Mouse (Mus musculus): ENCODE results near the gene Ubqln1.
A peak's percentile ranks its signal among the peaks of the same experiment; 100 is the strongest.

Gene Ubqln1

GRCm38 (mm10) chr13:58215592-58216341 is at the start of gene Ubqln1:
TSS of gene Ubqln1 (minus strand) at chr13:58215653.
- peak; percentile 86 to 89 for DNase-seq

- no peak for DNase-seq
These were observed 48.1 kb upstream of the Ubqln1 start for GRCm38 (mm10) chr13:58263546-58263945.

- DNase-seq = no peak
These were observed 46.2 kb upstream of the Ubqln1 start for GRCm38 (mm10) chr13:58261674-58262073.

GRCm38 (mm10) chr13:58253268-58253667 is 37.8 kb upstream of the Ubqln1 start:
- DNase-seq = no peak

- no peak for DNase-seq
These were observed 33.5 kb upstream of the Ubqln1 start for GRCm38 (mm10) chr13:58248957-58249356.

- DNase-seq = no peak
These were observed 21.1 kb upstream of the Ubqln1 start for GRCm38 (mm10) chr13:58236536-58236935.

- peak; percentile 60 to 77 for DNase-seq
These were observed 17.2 kb upstream of the Ubqln1 start for GRCm38 (mm10) chr13:58232611-58233010.

- DNase-seq = no peak
These were observed 16.6 kb upstream of the Ubqln1 start for GRCm38 (mm10) chr13:58232070-58232469.

GRCm38 (mm10) chr13:58228624-58229023 is 13.2 kb upstream of the Ubqln1 start:
- no peak for DNase-seq

GRCm38 (mm10) chr13:58225694-58226093 is 10.2 kb upstream of the Ubqln1 start:
- DNase-seq = no peak

- peak; percentile 47 to 72 for DNase-seq
These were observed 4.8 kb upstream of the Ubqln1 start for GRCm38 (mm10) chr13:58220206-58220605.

GRCm38 (mm10) chr13:58217536-58217935 is 2.1 kb upstream of the Ubqln1 start:
- DNase-seq = no peak

- DNase-seq = peak in 1 of 2 experiments; percentile 33
These were observed 942 bp upstream of the Ubqln1 start for GRCm38 (mm10) chr13:58216395-58216794.

- DNase-seq = no peak
These were observed 231 bp downstream of the Ubqln1 start for GRCm38 (mm10) chr13:58215253-58215591.

- peak in 1 of 2 experiments; percentile 24 for DNase-seq
These were observed 854 bp downstream of the Ubqln1 start for GRCm38 (mm10) chr13:58214346-58215252.

- no peak for DNase-seq
These were observed 1.7 kb downstream of the Ubqln1 start for GRCm38 (mm10) chr13:58213801-58214200.

GRCm38 (mm10) chr13:58212530-58212929 is 2.9 kb downstream of the Ubqln1 start:
- no peak for DNase-seq

- no peak for DNase-seq
These were observed 5.0 kb downstream of the Ubqln1 start for GRCm38 (mm10) chr13:58210441-58210840.

- no peak for DNase-seq
These were observed 9.4 kb downstream of the Ubqln1 start for GRCm38 (mm10) chr13:58206084-58206483.

- no peak for DNase-seq
These were observed 10.5 kb downstream of the Ubqln1 start for GRCm38 (mm10) chr13:58204986-58205385.

GRCm38 (mm10) chr13:58204202-58204601 is 11.3 kb downstream of the Ubqln1 start:
- DNase-seq = no peak

GRCm38 (mm10) chr13:58202903-58203302 is 12.6 kb downstream of the Ubqln1 start:
- no peak for DNase-seq

GRCm38 (mm10) chr13:58201908-58202307 is 13.5 kb downstream of the Ubqln1 start:
- no peak for DNase-seq

- DNase-seq = no peak
These were observed 14.1 kb downstream of the Ubqln1 start for GRCm38 (mm10) chr13:58201343-58201742.

All from lung, adult 18-20 months (tissue).